Mouse (Mus musculus) megakaryocyte, embryonic 14.5 days (primary cell): ENCODE results near the gene Gm37240.

Source experiments
- FLI1 ChIP-seq: IDR thresholded peaks from 2 replicates; pipeline ENCODE4 v1.6.1; 2012; ENCODE audit warnings: low read length, inconsistent platforms, mixed read lengths
- GATA1 ChIP-seq: IDR thresholded peaks from 3 replicates; pipeline ENCODE4 v1.6.1; 2012; ENCODE audit warnings: mixed read lengths, low read length, inconsistent platforms, borderline replicate concordance

- TF ChIP-seq GATA1 (no peak), FLI1 (no peak)
Measured at GRCm38 (mm10) chr3:84926140-84926539, 961.2 kb downstream of the Gm37240 start.
